Mouse (Mus musculus): ENCODE results near the gene Anks1. TPM values are rescaled to one million over a fixed set of nuclear protein-coding genes. Genes with fewer than 3 reads are reported as not detected.

The Anks1 gene
- polyA plus RNA-seq, 1 experiment from 2014 or later: 18.7 TPM

- Histone ChIP-seq H3K9ac (no peak overlapping the region), H3K27me3 (ENCODE audit: insufficient read depth, low read length) (no peaks in the 10 kb centered on the region), H3K27ac (ENCODE audit: low read depth) (peak overlapping the region; percentile 46; the same call in 1 of the 2 replicates), H3K4me1 (ENCODE audit: insufficient read depth) (no peaks in the 10 kb centered on the region), H3K36me3 (ENCODE audit: insufficient read depth) (peaks cover 37% of the 10 kb centered on the region), H3K4me2 (no peak overlapping the region), H3K9me3 (ENCODE audit: low read depth, low read length) (no peaks in the 10 kb centered on the region), H3K4me3 (ENCODE audit: low read depth, low read length) (no peak overlapping the region)
- 79% methylated on average over 4 of the region's 4 CpGs for WGBS
- DNase-seq (no peak), ATAC-seq (ENCODE audit: insufficient read depth) (no peak)
- TF ChIP-seq CTCF (IDR thresholded peaks at IDR 0.05; ENCODE audit: low read depth): no peak
These were observed 91.3 kb downstream of the Anks1 start for GRCm38 (mm10) chr17:28000389-28000788.

- Histone ChIP-seq H3K4me1 (ENCODE audit: insufficient read depth) (no peaks in the 10 kb centered on the region), H3K36me3 (ENCODE audit: insufficient read depth) (peaks cover 32% of the 10 kb centered on the region), H3K27me3 (ENCODE audit: insufficient read depth, low read length) (no peaks in the 10 kb centered on the region), H3K4me3 (ENCODE audit: low read depth, low read length) (no peak overlapping the region), H3K9ac (no peak overlapping the region), H3K27ac (ENCODE audit: low read depth) (peak overlapping the region; percentile 6), H3K9me3 (ENCODE audit: low read depth, low read length) (no peaks in the 10 kb centered on the region), H3K4me2 (no peak overlapping the region)
- 72% methylated on average over 1 of the region's 1 CpGs for WGBS
- no peak for TF ChIP-seq CTCF (IDR thresholded peaks at IDR 0.05; ENCODE audit: low read depth)
- 0 out of 2 replicates have a peak, but pooled peaks have one; percentile 47 for ATAC-seq (ENCODE audit: insufficient read depth)
- DNase-seq: no peak
These were observed 91.7 kb downstream of the Anks1 start for GRCm38 (mm10) chr17:28000851-28001250.

- ATAC-seq (ENCODE audit: insufficient read depth): no peak
- H3K27ac ChIP-seq (ENCODE audit: low read depth): no peak overlapping the region; the same call in 1 of the 2 replicates
- H3K4me1 ChIP-seq (ENCODE audit: insufficient read depth): peaks cover 20% of the 10 kb centered on the region
These were observed 96.3 kb downstream of the Anks1 start for GRCm38 (mm10) chr17:28005393-28005792.

GRCm38 (mm10) chr17:28006208-28006607, 97.1 kb downstream of the Anks1 start:
- WGBS: 68% methylated on average over 8 of the region's 8 CpGs
- Histone ChIP-seq H3K27ac (ENCODE audit: low read depth) (peak overlapping the region; percentile 97), H3K4me1 (ENCODE audit: insufficient read depth) (peaks cover 20% of the 10 kb centered on the region), H3K36me3 (ENCODE audit: insufficient read depth) (peaks cover 13% of the 10 kb centered on the region), H3K4me2 (peak overlapping the region; percentile 58), H3K9ac (peak overlapping the region; percentile 44), H3K4me3 (ENCODE audit: low read depth, low read length) (no peak overlapping the region), H3K9me3 (ENCODE audit: low read depth, low read length) (no peaks in the 10 kb centered on the region), H3K27me3 (ENCODE audit: insufficient read depth, low read length) (no peaks in the 10 kb centered on the region)
- DNase-seq (no peak), ATAC-seq (ENCODE audit: insufficient read depth) (no peak)
- no peak for TF ChIP-seq CTCF (IDR thresholded peaks at IDR 0.05; ENCODE audit: low read depth)

More at GRCm38 (mm10) chr17:28005393-28005792, 96.3 kb downstream of the Anks1 start:
- Histone ChIP-seq H3K9me3 (ENCODE audit: low read depth, low read length) (no peaks in the 10 kb centered on the region), H3K9ac (no peak overlapping the region), H3K4me2 (no peak overlapping the region), H3K27me3 (ENCODE audit: insufficient read depth, low read length) (no peaks in the 10 kb centered on the region), H3K36me3 (ENCODE audit: insufficient read depth) (peaks cover 11% of the 10 kb centered on the region), H3K4me3 (ENCODE audit: low read depth, low read length) (no peak overlapping the region)
- no peak for DNase-seq
- no peak for TF ChIP-seq CTCF (IDR thresholded peaks at IDR 0.05; ENCODE audit: low read depth)

GRCm38 (mm10) chr17:28006611-28007010, 97.5 kb downstream of the Anks1 start:
- Histone ChIP-seq H3K27ac (ENCODE audit: low read depth) (peak overlapping the region; percentile 97), H3K9ac (peak overlapping the region; percentile 44), H3K4me2 (peak overlapping the region; percentile 58), H3K36me3 (ENCODE audit: insufficient read depth) (peaks cover 15% of the 10 kb centered on the region), H3K9me3 (ENCODE audit: low read depth, low read length) (no peaks in the 10 kb centered on the region), H3K4me1 (ENCODE audit: insufficient read depth) (peaks cover 20% of the 10 kb centered on the region), H3K4me3 (ENCODE audit: low read depth, low read length) (peak overlapping the region; percentile 20; the same call in 1 of the 2 replicates), H3K27me3 (ENCODE audit: insufficient read depth, low read length) (no peaks in the 10 kb centered on the region)
- ATAC-seq (ENCODE audit: insufficient read depth): no peak
- no peak for DNase-seq
- TF ChIP-seq CTCF (IDR thresholded peaks at IDR 0.05; ENCODE audit: low read depth): no peak
- WGBS: 39% methylated on average over 5 of the region's 5 CpGs

- peak overlapping the region; percentile 44 for H3K9ac ChIP-seq
- no peaks in the 10 kb centered on the region for H3K27me3 ChIP-seq (ENCODE audit: insufficient read depth, low read length)
- DNase-seq (peak; percentile 79), ATAC-seq (ENCODE audit: insufficient read depth) (peak; percentile 73)
- H3K9me3 ChIP-seq (ENCODE audit: low read depth, low read length): no peaks in the 10 kb centered on the region
- H3K27ac ChIP-seq (ENCODE audit: low read depth): peak overlapping the region; percentile 97
- H3K36me3 ChIP-seq (ENCODE audit: insufficient read depth): peaks cover 18% of the 10 kb centered on the region
- peaks cover 21% of the 10 kb centered on the region for H3K4me1 ChIP-seq (ENCODE audit: insufficient read depth)
- WGBS: 3% methylated on average over 29 of the region's 29 CpGs
- H3K4me3 ChIP-seq (ENCODE audit: low read depth, low read length): peak overlapping the region; percentile 20
- no peak for TF ChIP-seq CTCF (IDR thresholded peaks at IDR 0.05; ENCODE audit: low read depth)
- H3K4me2 ChIP-seq: peak overlapping the region; percentile 58
These were observed 98.2 kb downstream of the Anks1 start for GRCm38 (mm10) chr17:28007179-28007811.

GRCm38 (mm10) chr17:28007857-28008564, 98.9 kb downstream of the Anks1 start:
- Histone ChIP-seq H3K27me3 (ENCODE audit: insufficient read depth, low read length) (no peaks in the 10 kb centered on the region), H3K27ac (ENCODE audit: low read depth) (peak overlapping the region; percentile 97), H3K4me1 (ENCODE audit: insufficient read depth) (peaks cover 28% of the 10 kb centered on the region), H3K9ac (peak overlapping the region; percentile 44), H3K4me3 (ENCODE audit: low read depth, low read length) (peak overlapping the region; percentile 20), H3K9me3 (ENCODE audit: low read depth, low read length) (no peaks in the 10 kb centered on the region), H3K4me2 (peak overlapping the region; percentile 58), H3K36me3 (ENCODE audit: insufficient read depth) (peaks cover 18% of the 10 kb centered on the region)
- peak; percentile 65 for DNase-seq
- WGBS: 13% methylated on average over 27 of the region's 27 CpGs
- peak; percentile 82 for ATAC-seq (ENCODE audit: insufficient read depth)
- 0 out of 2 replicates have a peak, but pooled peaks have one; percentile 14 for TF ChIP-seq CTCF (IDR thresholded peaks at IDR 0.05; ENCODE audit: low read depth)
